Mouse (Mus musculus) C2C12 (cell line): Measurements from ENCODE around the gene Nlk. TPM values are rescaled to one million over a fixed set of nuclear protein-coding genes. Genes with fewer than 3 reads are reported as not detected.

Source experiments
- H3K27me3 ChIP-seq: one replicate; pipeline ENCODE4 v1.6.1; 2011; ENCODE audit not compliant: control insufficient read depth, insufficient read depth, insufficient read length
- H3K36me3 ChIP-seq: one replicate; pipeline ENCODE4 v1.6.1; 2011; ENCODE audit not compliant: control insufficient read depth, insufficient read depth
- H3K4me3 ChIP-seq: one replicate; pipeline ENCODE4 v1.5.1; 2011; ENCODE audit warnings: mild to moderate bottlenecking, control low read depth; ENCODE audit not compliant: poor library complexity, insufficient read depth, severe bottlenecking
- H3K79me2 ChIP-seq: one replicate; pipeline ENCODE4 v1.6.1; 2011; ENCODE audit not compliant: control insufficient read depth, insufficient read depth
- H3K79me3 ChIP-seq: one replicate; pipeline ENCODE4 v1.6.1; 2011; ENCODE audit warnings: low read depth, control low read depth
- H3ac ChIP-seq: one replicate; pipeline ENCODE3; 2011; ENCODE audit warnings: low read depth; ENCODE audit not compliant: control insufficient read depth, insufficient read length
- CEBPB ChIP-seq: IDR thresholded peaks from one replicate; pipeline ENCODE4 v1.6.1; 2011; ENCODE audit warnings: low read depth, mild to moderate bottlenecking, control low read depth, moderate library complexity
- CTCF ChIP-seq: IDR thresholded peaks from one replicate; pipeline ENCODE4 v1.5.1; 2011; ENCODE audit not compliant: control insufficient read depth, insufficient read depth, insufficient read length
- FOSL1 ChIP-seq: IDR thresholded peaks from one replicate; pipeline ENCODE4 v1.8.0; 2011; ENCODE audit warnings: mild to moderate bottlenecking, low read length; ENCODE audit not compliant: poor library complexity, insufficient read depth, severe bottlenecking
- MAX ChIP-seq: IDR thresholded peaks from one replicate; pipeline ENCODE4 v1.6.1; 2011; ENCODE audit warnings: mild to moderate bottlenecking, control low read depth
- MYOD1 ChIP-seq: IDR thresholded peaks from one replicate; pipeline ENCODE4 v1.6.1; 2011; ENCODE audit warnings: low read depth; ENCODE audit not compliant: control insufficient read depth, insufficient read length
- MYOG ChIP-seq: IDR thresholded peaks from one replicate; pipeline ENCODE4 v1.6.1; 2011; ENCODE audit not compliant: control insufficient read depth, insufficient read length; ENCODE audit errors: extremely low read depth
- USF1 ChIP-seq: IDR thresholded peaks from one replicate; pipeline ENCODE4 v1.6.1; 2011; ENCODE audit warnings: low read depth, mild to moderate bottlenecking, control low read depth, moderate library complexity
- polyA plus RNA-seq: library from polyadenylated mRNA; unstranded; fragments of >200 nt; fragmentation: generic; extraction: Trizol; gene quantifications from one replicate; pipeline ENCODE4 v1.2.1, GENCODE M21; 2012; ENCODE audit warnings: missing spikeins

The Nlk gene
- polyA plus RNA-seq, 1 experiment, result 5.9 TPM

- Histone ChIP-seq H3K4me3 (no peak overlapping the region), H3ac (no peak overlapping the region), H3K36me3 (no peaks in the 10 kb centered on the region), H3K27me3 (peaks cover 6% of the 10 kb centered on the region), H3K79me3 (no peaks in the 10 kb centered on the region), H3K79me2 (no peaks in the 10 kb centered on the region)
- TF ChIP-seq CEBPB, result no peak
- TF ChIP-seq MYOG, result no peak
- TF ChIP-seq USF1, result no peak
Measured at GRCm38 (mm10) chr11:78736877-78737408, 39.8 kb upstream of the Nlk start.

GRCm38 (mm10) chr11:78735168-78735567 is 38.0 kb upstream of the Nlk start:
- Histone ChIP-seq H3K36me3 (no peaks in the 10 kb centered on the region), H3K4me3 (no peak overlapping the region), H3K79me2 (no peaks in the 10 kb centered on the region), H3K27me3 (peaks cover 6% of the 10 kb centered on the region), H3K79me3 (no peaks in the 10 kb centered on the region), H3ac (no peak overlapping the region)
- no peak for TF ChIP-seq MYOG

GRCm38 (mm10) chr11:78732619-78733018 is 35.4 kb upstream of the Nlk start:
- H3K79me2 ChIP-seq, result no peaks in the 10 kb centered on the region
- no peak overlapping the region for H3K4me3 ChIP-seq
- H3K27me3 ChIP-seq, result peaks cover 7% of the 10 kb centered on the region
- TF ChIP-seq MAX, result no peak
- TF ChIP-seq CTCF, result no peak
- TF ChIP-seq CEBPB, result no peak
- TF ChIP-seq FOSL1, result no peak
- TF ChIP-seq MYOG, result no peak
- no peak for TF ChIP-seq MYOD1
- no peak for TF ChIP-seq USF1
- H3K36me3 ChIP-seq, result no peaks in the 10 kb centered on the region
- no peak overlapping the region for H3ac ChIP-seq
- no peaks in the 10 kb centered on the region for H3K79me3 ChIP-seq

- no peak for TF ChIP-seq CEBPB
- no peak for TF ChIP-seq CTCF
- TF ChIP-seq FOSL1, result no peak
- no peak for TF ChIP-seq MAX
- TF ChIP-seq MYOG, result no peak
- no peak for TF ChIP-seq USF1
- no peak for TF ChIP-seq MYOD1
- Histone ChIP-seq H3ac (no peak overlapping the region), H3K79me2 (no peaks in the 10 kb centered on the region), H3K79me3 (no peaks in the 10 kb centered on the region), H3K27me3 (peaks cover 3% of the 10 kb centered on the region), H3K4me3 (no peak overlapping the region), H3K36me3 (no peaks in the 10 kb centered on the region)
Measured at GRCm38 (mm10) chr11:78730902-78731301, 33.7 kb upstream of the Nlk start.

- Histone ChIP-seq H3K36me3 (no peaks in the 10 kb centered on the region), H3K4me3 (no peak overlapping the region)
Measured at GRCm38 (mm10) chr11:78728041-78728440, 30.9 kb upstream of the Nlk start.

GRCm38 (mm10) chr11:78726366-78726765 is 29.2 kb upstream of the Nlk start:
- Histone ChIP-seq H3K4me3 (no peak overlapping the region), H3K27me3 (peaks cover 17% of the 10 kb centered on the region), H3K79me2 (no peaks in the 10 kb centered on the region), H3K79me3 (no peaks in the 10 kb centered on the region), H3K36me3 (no peaks in the 10 kb centered on the region), H3ac (no peak overlapping the region)
- TF ChIP-seq CEBPB, result no peak
- no peak for TF ChIP-seq MAX
- TF ChIP-seq CTCF, result no peak
- no peak for TF ChIP-seq MYOG
- no peak for TF ChIP-seq USF1
- no peak for TF ChIP-seq FOSL1
- no peak for TF ChIP-seq MYOD1

More at GRCm38 (mm10) chr11:78728041-78728440, 30.9 kb upstream of the Nlk start:
- no peak overlapping the region for H3ac ChIP-seq
- H3K27me3 ChIP-seq, result peaks cover 14% of the 10 kb centered on the region
- no peaks in the 10 kb centered on the region for H3K79me2 ChIP-seq
- no peaks in the 10 kb centered on the region for H3K79me3 ChIP-seq
- TF ChIP-seq CEBPB, result no peak
- TF ChIP-seq MYOD1, result no peak
- no peak for TF ChIP-seq MAX
- no peak for TF ChIP-seq FOSL1
- TF ChIP-seq CTCF, result no peak
- TF ChIP-seq USF1, result no peak
- no peak for TF ChIP-seq MYOG
